Mouse (Mus musculus) CH12.LX (cell line): ENCODE measurements around the gene Stard13. TPM values are rescaled to one million over a fixed set of nuclear protein-coding genes. Genes with fewer than 3 reads are reported as not detected.

ENCODE experiments used
- DNase-seq: peaks from one replicate; pipeline ENCODE4 v3.0.0-alpha.2; 2013; ENCODE audit errors: extremely low read depth
- H3K27ac ChIP-seq: 2 replicates; pipeline ENCODE4 v1.5.1; 2012; ENCODE audit warnings: low read depth, mild to moderate bottlenecking, control low read depth, moderate library complexity; ENCODE audit not compliant: insufficient read depth
- H3K27me3 ChIP-seq: replicated peaks from 2 replicates; pipeline ENCODE3; 2012; ENCODE audit warnings: inconsistent platforms
- H3K36me3 ChIP-seq, 2 experiments: replicated peaks in 1 of 2; 2 replicates each; pipeline versions ENCODE3 to v1.6.1; 2012; ENCODE audit warnings: inconsistent platforms in 1 of 2, low read length in 1 of 2, mild to moderate bottlenecking in 1 of 2, mixed read lengths in 1 of 2, moderate library complexity in 1 of 2; ENCODE audit not compliant: control insufficient read depth in 1 of 2, insufficient read depth in 1 of 2
- H3K4me1 ChIP-seq, 2 experiments: 2 replicates each; pipeline ENCODE4 v1.6.1; 2012; ENCODE audit warnings: inconsistent platforms in 1 of 2, moderate library complexity in 1 of 2; ENCODE audit not compliant: insufficient read depth in 2 of 2, control insufficient read depth in 1 of 2
- H3K4me2 ChIP-seq: 2 replicates; pipeline ENCODE4 v1.6.1; 2012; ENCODE audit warnings: low read depth, mild to moderate bottlenecking, control low read depth; ENCODE audit not compliant: poor library complexity, insufficient read depth, severe bottlenecking
- H3K4me3 ChIP-seq, 3 experiments: fragments of 150-350 bp in 1 of 3; sonication (generic) in 1 of 3; replicated peaks in 1 of 3; 2 replicates each; pipeline versions ENCODE3 to v1.5.1; 2011 to 2012; ENCODE audit warnings: low read depth in 2 of 3, low read length in 2 of 3, mild to moderate bottlenecking in 2 of 3, moderate library complexity in 2 of 3, control low read depth in 1 of 3, improper control_type of control experiment in 1 of 3, inconsistent platforms in 1 of 3, mixed read lengths in 1 of 3; ENCODE audit not compliant: poor library complexity in 1 of 3
- H3K79me2 ChIP-seq: replicated peaks from 2 replicates; pipeline ENCODE4 v1.6.1; 2012; ENCODE audit warnings: mild to moderate bottlenecking, moderate library complexity; ENCODE audit not compliant: control insufficient read depth, poor library complexity, insufficient read depth, severe bottlenecking; ENCODE audit errors: extremely low read depth
- H3K9ac ChIP-seq: 2 replicates; pipeline ENCODE4 v1.6.1; 2012; ENCODE audit warnings: low read depth, mild to moderate bottlenecking, control low read depth, moderate library complexity; ENCODE audit not compliant: insufficient read depth
- H3K9me3 ChIP-seq: replicated peaks from 2 replicates; pipeline ENCODE3; 2012; ENCODE audit warnings: low read length, inconsistent platforms, mixed read lengths
- BHLHE40 ChIP-seq: IDR thresholded peaks from 2 replicates; pipeline ENCODE4 v1.6.1; 2011; ENCODE audit warnings: mild to moderate bottlenecking, low read depth, low read length, improper control_type of control experiment
- CHD1 ChIP-seq: IDR thresholded peaks from 2 replicates; pipeline ENCODE4 v1.6.1; 2012; ENCODE audit warnings: low read depth, low read length, improper control_type of control experiment, inconsistent platforms
- CHD2 ChIP-seq: IDR thresholded peaks from 2 replicates; pipeline ENCODE4 v1.6.1; 2011; ENCODE audit warnings: low read length, improper control_type of control experiment
- CTCF ChIP-seq, 2 experiments: IDR thresholded peaks in 1 of 2; conservative IDR thresholded peaks in 1 of 2; 2 replicates each; pipeline ENCODE4 v1.5.1; 2011 to 2012; ENCODE audit warnings: low read depth in 2 of 2, low read length in 2 of 2, improper control_type of control experiment in 1 of 2, inconsistent platforms in 1 of 2, mild to moderate bottlenecking in 1 of 2, moderate library complexity in 1 of 2
- EP300 ChIP-seq: IDR thresholded peaks from 2 replicates; pipeline ENCODE4 v1.6.1; 2011; ENCODE audit warnings: low read length, improper control_type of control experiment
- ETS1 ChIP-seq: conservative IDR thresholded peaks from 2 replicates; pipeline ENCODE4 v1.6.1; 2012; ENCODE audit warnings: low read depth, mild to moderate bottlenecking, inconsistent platforms, low read length, improper control_type of control experiment, moderate library complexity
- IRF4 ChIP-seq: IDR thresholded peaks from 2 replicates; pipeline ENCODE4 v1.6.1; 2014; ENCODE audit warnings: low read depth, mild to moderate bottlenecking, inconsistent platforms, low read length, improper control_type of control experiment
- JUN ChIP-seq: IDR thresholded peaks from 2 replicates; pipeline ENCODE4 v1.6.1; 2011; ENCODE audit warnings: low read depth, mild to moderate bottlenecking, low read length, improper control_type of control experiment, moderate library complexity; ENCODE audit not compliant: insufficient read depth
- MAZ ChIP-seq: IDR thresholded peaks from 2 replicates; pipeline ENCODE4 v1.6.1; 2012; ENCODE audit warnings: low read depth, mild to moderate bottlenecking, inconsistent platforms, low read length, improper control_type of control experiment, moderate library complexity
- MXI1 ChIP-seq: IDR thresholded peaks from 2 replicates; pipeline ENCODE4 v1.6.1; 2011; ENCODE audit warnings: mild to moderate bottlenecking, low read depth, low read length, improper control_type of control experiment
- MYC ChIP-seq: IDR thresholded peaks from 2 replicates; pipeline ENCODE4 v1.6.1; 2011; ENCODE audit warnings: low read depth, mild to moderate bottlenecking, improper control_type of control experiment, low read length
- NRF1 ChIP-seq: IDR thresholded peaks from 2 replicates; pipeline ENCODE4 v1.6.1; 2014; ENCODE audit warnings: low read depth, mild to moderate bottlenecking, inconsistent platforms, low read length, improper control_type of control experiment, moderate library complexity
- PAX5 ChIP-seq: IDR thresholded peaks from 2 replicates; pipeline ENCODE4 v1.6.1; 2012; ENCODE audit warnings: low read length, inconsistent platforms, mixed read lengths
- POLR2A ChIP-seq: IDR thresholded peaks from 2 replicates; pipeline ENCODE4 v1.6.1; 2011; ENCODE audit warnings: low read depth, mild to moderate bottlenecking, improper control_type of control experiment, low read length
- POLR2AphosphoS2 ChIP-seq: IDR thresholded peaks from 2 replicates; pipeline ENCODE4 v1.6.1; 2011; ENCODE audit warnings: low read depth, low read length, improper control_type of control experiment
- ZMIZ1 ChIP-seq: IDR thresholded peaks from 2 replicates; pipeline ENCODE4 v1.6.1; 2012; ENCODE audit warnings: low read depth, mild to moderate bottlenecking, inconsistent platforms, low read length, improper control_type of control experiment
- ZNF384 ChIP-seq: IDR thresholded peaks from 2 replicates; pipeline ENCODE4 v1.6.1; 2012; ENCODE audit warnings: low read depth, low read length, improper control_type of control experiment, inconsistent platforms
- dilution Hi-C: fragments of 300-500 bp; cut with MboI; formaldehyde crosslinking; loops from 2 replicates; pipeline ENCODE4 v1.14.3; 2020; ENCODE audit warnings: low sequenced_read_pairs; ENCODE audit not compliant: extremely low pct_unique_long_range_greater_than_20kb, extremely low pct_ligation_motif_present
- in situ Hi-C: fragments of 300-500 bp; cut with MboI; formaldehyde crosslinking; loops from 3 replicates; pipeline ENCODE4 v1.14.3; 2019; ENCODE audit warnings: low sequenced_read_pairs, low pct_ligation_motif_present, low pct_unique_long_range_greater_than_20kb, mixed read lengths
- polyA plus RNA-seq: library from polyadenylated mRNA; unstranded; fragments of >175 nt; gene quantifications from 2 replicates; pipeline ENCODE4 v1.2.1, GENCODE M21; 2012; ENCODE audit warnings: low read depth; ENCODE audit not compliant: insufficient read length
- total RNA-seq, 2 experiments: library from RNA; depleted of rRNA; stranded (reverse); fragments of 300-350 nt in 1 of 2; fragments of >200 nt in 1 of 2; gene quantifications; 2 replicates each; pipeline ENCODE4 v1.2.3; 2012 to 2014

Stard13 gene
- total and polyA plus RNA-seq, 3 experiments, result 33.5 to 154 (median 73.6) TPM

- Histone ChIP-seq H3K4me1 (peaks cover 3 to 6% of the 10 kb centered on the region in 2 experiments; a peak in 2 of 4 replicates), H3K4me2 (no peak overlapping the region), H3K27me3 (no peaks in the 10 kb centered on the region), H3K27ac (no peak overlapping the region), H3K9me3 (no peaks in the 10 kb centered on the region), H3K9ac (no peak overlapping the region), H3K4me3 (no peak overlapping the region), H3K36me3 (no peaks in the 10 kb centered on the region), H3K79me2 (no peaks in the 10 kb centered on the region)
- dilution Hi-C loops, result no loop called here
- TF ChIP-seq JUN (no peak), CTCF (conservative IDR thresholded peaks at IDR 0.05 in 1 of 2, IDR thresholded peaks at IDR 0.05 in 1 of 2; ENCODE audit: low read depth in 2 of 2, low read length in 2 of 2) (no peak), NRF1 (no peak)
- no peak for DNase-seq
- in situ Hi-C loops, result no loop called here
These were observed 30.7 kb downstream of the Stard13 start for GRCm38 (mm10) chr5:151202925-151203324.

GRCm38 (mm10) chr5:151201220-151201619, 32.4 kb downstream of the Stard13 start:
- H3K9ac ChIP-seq, result no peak overlapping the region

GRCm38 (mm10) chr5:151199235-151199634, 34.4 kb downstream of the Stard13 start:
- no peaks in the 10 kb centered on the region for H3K79me2 ChIP-seq
- DNase-seq, result no peak
- no peak overlapping the region for H3K4me3 ChIP-seq
- H3K27me3 ChIP-seq, result no peaks in the 10 kb centered on the region
- no peak overlapping the region for H3K4me2 ChIP-seq
- H3K36me3 ChIP-seq, result no peaks in the 10 kb centered on the region
- dilution Hi-C loops, result no loop called here
- TF ChIP-seq POLR2AphosphoS2, result no peak
- TF ChIP-seq MAZ, result no peak
- TF ChIP-seq CTCF (conservative IDR thresholded peaks at IDR 0.05 in 1 of 2, IDR thresholded peaks at IDR 0.05 in 1 of 2; ENCODE audit: low read depth in 2 of 2, low read length in 2 of 2), result no peak
- no peak for TF ChIP-seq ZMIZ1
- no peak for TF ChIP-seq EP300
- TF ChIP-seq BHLHE40, result no peak
- TF ChIP-seq ETS1, result no peak
- TF ChIP-seq PAX5, result no peak
- no peak for TF ChIP-seq MYC
- TF ChIP-seq MXI1, result no peak
- no peak for TF ChIP-seq POLR2A
- TF ChIP-seq ZNF384, result no peak
- no peak for TF ChIP-seq CHD2
- no peak for TF ChIP-seq CHD1
- TF ChIP-seq, all 38 proteins: peak for 0
- no peaks in the 10 kb centered on the region for H3K9me3 ChIP-seq
- H3K9ac ChIP-seq, result no peak overlapping the region
- H3K27ac ChIP-seq, result no peak overlapping the region
- peaks cover 3 to 6% of the 10 kb centered on the region in 2 experiments; a peak in 2 of 4 replicates for H3K4me1 ChIP-seq
- in situ Hi-C loops, result no loop called here

More at GRCm38 (mm10) chr5:151201220-151201619, 32.4 kb downstream of the Stard13 start:
- dilution Hi-C loops, result no loop called here
- peaks cover 3 to 6% of the 10 kb centered on the region in 2 experiments; a peak in 2 of 4 replicates for H3K4me1 ChIP-seq
- H3K9me3 ChIP-seq, result no peaks in the 10 kb centered on the region
- no peak for DNase-seq
- no peaks in the 10 kb centered on the region for H3K27me3 ChIP-seq
- in situ Hi-C loops, result no loop called here
- H3K79me2 ChIP-seq, result no peaks in the 10 kb centered on the region
- no peak overlapping the region for H3K4me2 ChIP-seq
- H3K36me3 ChIP-seq, result no peaks in the 10 kb centered on the region
- TF ChIP-seq POLR2AphosphoS2, result no peak
- no peak for TF ChIP-seq MYC
- no peak for TF ChIP-seq IRF4
- no peak for TF ChIP-seq CHD2
- H3K27ac ChIP-seq, result no peak overlapping the region
- no peak overlapping the region for H3K4me3 ChIP-seq
